Mouse (Mus musculus): Measurements from ENCODE around the gene Fbn1. TPM values are rescaled to one million over a fixed set of nuclear protein-coding genes. Genes with fewer than 3 reads are reported as not detected.

Gene Fbn1
- polyA plus RNA-seq, 1 experiment from 2014 or later: 9.9 TPM

- H3K27me3 ChIP-seq (replicated peaks; ENCODE audit: control insufficient read depth, insufficient read depth, low read length): no peaks in the 10 kb centered on the region
- no peak for ATAC-seq
- H3K4me3 ChIP-seq (ENCODE audit: low read depth, low read length): no peak overlapping the region
- H3K4me1 ChIP-seq (replicated peaks; ENCODE audit: control insufficient read depth, insufficient read depth, low read length): no peaks in the 10 kb centered on the region
- H3K36me3 ChIP-seq (ENCODE audit: control insufficient read depth, insufficient read depth): no peaks in the 10 kb centered on the region; the same call in 1 of the 2 replicates
- TF ChIP-seq CTCF (IDR thresholded peaks at IDR 0.05; ENCODE audit: low read depth): no peak
- WGBS: 93% methylated on average over 11 of the region's 11 CpGs
- H3K9me3 ChIP-seq (ENCODE audit: control insufficient read depth): no peaks in the 10 kb centered on the region
- no peak overlapping the region for H3K27ac ChIP-seq (ENCODE audit: low read depth, low read length)
- H3K4me2 ChIP-seq (replicated peaks; ENCODE audit: low read depth): no peak overlapping the region
- no peak overlapping the region for H3K9ac ChIP-seq (ENCODE audit: low read depth, low read length)
These were observed 172.6 kb downstream of the Fbn1 start for GRCm38 (mm10) chr2:125335206-125335605.

- no peak overlapping the region for H3K9ac ChIP-seq (ENCODE audit: low read depth, low read length)
- no peak overlapping the region for H3K4me2 ChIP-seq (replicated peaks; ENCODE audit: low read depth)
- TF ChIP-seq CTCF (IDR thresholded peaks at IDR 0.05; ENCODE audit: low read depth): peak; percentile 53
- no peaks in the 10 kb centered on the region; the same call in 1 of the 2 replicates for H3K36me3 ChIP-seq (ENCODE audit: control insufficient read depth, insufficient read depth)
- no peaks in the 10 kb centered on the region for H3K4me1 ChIP-seq (replicated peaks; ENCODE audit: control insufficient read depth, insufficient read depth, low read length)
- no peaks in the 10 kb centered on the region for H3K9me3 ChIP-seq (ENCODE audit: control insufficient read depth)
- H3K27ac ChIP-seq (ENCODE audit: low read depth, low read length): no peak overlapping the region
- no peaks in the 10 kb centered on the region for H3K27me3 ChIP-seq (replicated peaks; ENCODE audit: control insufficient read depth, insufficient read depth, low read length)
- H3K4me3 ChIP-seq (ENCODE audit: low read depth, low read length): no peak overlapping the region
- ATAC-seq: no peak
- 59% methylated on average over 4 of the region's 4 CpGs for WGBS
These were observed 173.6 kb downstream of the Fbn1 start for GRCm38 (mm10) chr2:125334163-125334562.

GRCm38 (mm10) chr2:125331581-125331980, 176.2 kb downstream of the Fbn1 start:
- H3K9me3 ChIP-seq (ENCODE audit: control insufficient read depth): no peaks in the 10 kb centered on the region
- no peak overlapping the region for H3K4me2 ChIP-seq (replicated peaks; ENCODE audit: low read depth)
- WGBS: 85% methylated on average over 7 of the region's 7 CpGs
- H3K27me3 ChIP-seq (replicated peaks; ENCODE audit: control insufficient read depth, insufficient read depth, low read length): no peaks in the 10 kb centered on the region
- ATAC-seq: no peak
- H3K27ac ChIP-seq (ENCODE audit: low read depth, low read length): no peak overlapping the region
- 0 out of 2 replicates have a peak, but pooled peaks cover 6% of the 10 kb centered on the region for H3K36me3 ChIP-seq (ENCODE audit: control insufficient read depth, insufficient read depth)
- no peak overlapping the region for H3K4me3 ChIP-seq (ENCODE audit: low read depth, low read length)
- TF ChIP-seq CTCF (IDR thresholded peaks at IDR 0.05; ENCODE audit: low read depth): no peak
- H3K4me1 ChIP-seq (replicated peaks; ENCODE audit: control insufficient read depth, insufficient read depth, low read length): no peaks in the 10 kb centered on the region
- no peak overlapping the region for H3K9ac ChIP-seq (ENCODE audit: low read depth, low read length)

DNA sequence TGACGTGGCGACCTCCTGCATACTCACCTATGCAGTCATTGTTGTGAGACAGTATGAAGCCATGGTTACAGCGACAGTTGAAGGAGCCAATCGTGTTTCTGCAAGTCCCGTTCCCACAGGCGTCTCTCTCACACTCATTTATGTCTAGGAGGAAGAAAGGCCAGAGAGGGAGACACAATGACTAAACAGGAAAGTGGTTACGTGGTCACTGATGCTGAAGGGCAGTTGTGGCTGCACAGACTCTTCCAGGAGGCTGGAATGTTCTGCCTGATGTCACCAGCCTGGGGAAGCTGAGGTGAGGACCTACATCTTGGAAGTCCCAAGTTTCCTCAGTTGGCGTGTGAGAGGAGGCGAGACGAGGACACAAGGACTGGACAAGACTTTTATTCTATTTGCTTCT, 177.3 kb downstream of the Fbn1 start:
- ATAC-seq: no peak
- no peaks in the 10 kb centered on the region for H3K4me1 ChIP-seq (replicated peaks; ENCODE audit: control insufficient read depth, insufficient read depth, low read length)

DNA sequence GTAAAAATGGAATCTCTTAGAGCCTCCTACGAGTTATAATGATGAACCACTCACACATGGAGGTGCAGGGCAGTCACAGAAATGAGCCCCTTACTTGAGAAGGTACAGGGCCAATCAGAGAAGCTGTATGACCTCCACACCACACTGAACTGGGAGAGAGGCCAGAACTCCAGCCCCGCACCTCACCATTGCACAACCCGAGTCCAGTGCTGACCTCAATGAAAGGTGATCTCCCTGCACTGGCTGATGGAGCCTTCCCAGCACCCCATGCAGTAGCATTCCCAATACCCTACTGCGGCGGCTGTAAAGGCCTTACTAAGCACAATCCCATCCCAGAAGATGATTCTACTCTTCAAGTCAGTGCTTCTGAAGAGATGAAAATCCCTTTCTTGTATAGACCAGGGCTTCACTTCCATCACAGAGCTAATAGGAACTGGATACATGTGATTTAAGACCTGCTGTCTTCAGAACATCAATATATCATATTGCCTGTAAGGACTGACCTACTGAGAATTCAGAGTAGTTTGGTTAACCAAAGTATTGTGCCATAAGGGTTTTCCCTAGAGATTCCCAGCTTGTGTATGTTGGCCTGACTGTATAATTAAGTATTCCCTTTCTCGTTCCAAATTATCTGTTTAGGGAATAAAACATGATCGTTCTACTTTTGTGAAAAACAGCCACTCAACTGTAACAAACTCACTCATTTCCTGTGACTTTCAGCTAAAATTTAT, 182.5 kb downstream of the Fbn1 start:
- H3K36me3 ChIP-seq (ENCODE audit: control insufficient read depth, insufficient read depth): peaks cover 6% of the 10 kb centered on the region; the same call in 1 of the 2 replicates
- H3K4me3 ChIP-seq (ENCODE audit: low read depth, low read length): no peak overlapping the region
- H3K4me2 ChIP-seq (replicated peaks; ENCODE audit: low read depth): no peak overlapping the region
- H3K27ac ChIP-seq (ENCODE audit: low read depth, low read length): no peak overlapping the region
- H3K9me3 ChIP-seq (ENCODE audit: control insufficient read depth): no peaks in the 10 kb centered on the region
- WGBS: 70% methylated on average over 7 of the region's 7 CpGs
- no peak for ATAC-seq
- no peak for TF ChIP-seq CTCF (IDR thresholded peaks at IDR 0.05; ENCODE audit: low read depth)
- H3K27me3 ChIP-seq (replicated peaks; ENCODE audit: control insufficient read depth, insufficient read depth, low read length): no peaks in the 10 kb centered on the region
- no peaks in the 10 kb centered on the region for H3K4me1 ChIP-seq (replicated peaks; ENCODE audit: control insufficient read depth, insufficient read depth, low read length)
- no peak overlapping the region for H3K9ac ChIP-seq (ENCODE audit: low read depth, low read length)

More for the DNA sequence above, 177.3 kb downstream of the Fbn1 start:
- 0 out of 2 replicates have a peak, but pooled peaks cover 6% of the 10 kb centered on the region for H3K36me3 ChIP-seq (ENCODE audit: control insufficient read depth, insufficient read depth)
- no peak overlapping the region for H3K4me3 ChIP-seq (ENCODE audit: low read depth, low read length)
- H3K4me2 ChIP-seq (replicated peaks; ENCODE audit: low read depth): no peak overlapping the region
- no peak overlapping the region for H3K27ac ChIP-seq (ENCODE audit: low read depth, low read length)
- 90% methylated on average over 10 of the region's 10 CpGs for WGBS
- no peaks in the 10 kb centered on the region for H3K9me3 ChIP-seq (ENCODE audit: control insufficient read depth)
- no peak overlapping the region for H3K9ac ChIP-seq (ENCODE audit: low read depth, low read length)
- no peaks in the 10 kb centered on the region for H3K27me3 ChIP-seq (replicated peaks; ENCODE audit: control insufficient read depth, insufficient read depth, low read length)
- TF ChIP-seq CTCF (IDR thresholded peaks at IDR 0.05; ENCODE audit: low read depth): no peak

- WGBS: 57% methylated on average over 5 of the region's 5 CpGs
- no peak overlapping the region for H3K4me3 ChIP-seq (ENCODE audit: low read depth, low read length)
These were observed 183.3 kb downstream of the Fbn1 start for GRCm38 (mm10) chr2:125324455-125324854.

More at GRCm38 (mm10) chr2:125324455-125324854, 183.3 kb downstream of the Fbn1 start:
- H3K27me3 ChIP-seq (replicated peaks; ENCODE audit: control insufficient read depth, insufficient read depth, low read length): no peaks in the 10 kb centered on the region
- H3K4me1 ChIP-seq (replicated peaks; ENCODE audit: control insufficient read depth, insufficient read depth, low read length): no peaks in the 10 kb centered on the region
- no peaks in the 10 kb centered on the region for H3K9me3 ChIP-seq (ENCODE audit: control insufficient read depth)
- no peak overlapping the region for H3K27ac ChIP-seq (ENCODE audit: low read depth, low read length)
- no peak for ATAC-seq
- H3K9ac ChIP-seq (ENCODE audit: low read depth, low read length): no peak overlapping the region
- peaks cover 6% of the 10 kb centered on the region; the same call in 1 of the 2 replicates for H3K36me3 ChIP-seq (ENCODE audit: control insufficient read depth, insufficient read depth)
- no peak for TF ChIP-seq CTCF (IDR thresholded peaks at IDR 0.05; ENCODE audit: low read depth)
- no peak overlapping the region for H3K4me2 ChIP-seq (replicated peaks; ENCODE audit: low read depth)

All from intestine, postnatal 0 days (tissue).